Mouse (Mus musculus) brown adipose tissue, adult 24 weeks (tissue): ENCODE measurements around the gene Zbtb16. TPM values are rescaled to one million over a fixed set of nuclear protein-coding genes. Genes with fewer than 3 reads are reported as not detected.

Source experiments
- H3K27ac ChIP-seq: fragments of 200-500 bp; replicated peaks from 2 replicates; pipeline ENCODE4 v1.5.1; 2012; ENCODE audit warnings: low read depth, mild to moderate bottlenecking, low read length
- H3K4me1 ChIP-seq: fragments of 200-500 bp; 2 replicates; pipeline ENCODE4 v1.6.1; 2012; ENCODE audit warnings: low read length, mixed read lengths; ENCODE audit not compliant: control insufficient read depth, insufficient read depth, insufficient read length
- H3K4me3 ChIP-seq: fragments of 200-500 bp; 2 replicates; pipeline ENCODE4 v1.5.1; 2012; ENCODE audit warnings: low read depth, mild to moderate bottlenecking, low read length, moderate library complexity; ENCODE audit not compliant: insufficient read depth
- polyA plus RNA-seq: library from polyadenylated mRNA; stranded (reverse); fragments of >200 nt; gene quantifications from 2 replicates; pipeline ENCODE4 v1.2.4, GENCODE M21; 2012; ENCODE audit not compliant: missing spikeins, insufficient read depth, insufficient read length

The Zbtb16 gene
- polyA plus RNA-seq, 1 experiment, result 7.9 TPM

DNA sequence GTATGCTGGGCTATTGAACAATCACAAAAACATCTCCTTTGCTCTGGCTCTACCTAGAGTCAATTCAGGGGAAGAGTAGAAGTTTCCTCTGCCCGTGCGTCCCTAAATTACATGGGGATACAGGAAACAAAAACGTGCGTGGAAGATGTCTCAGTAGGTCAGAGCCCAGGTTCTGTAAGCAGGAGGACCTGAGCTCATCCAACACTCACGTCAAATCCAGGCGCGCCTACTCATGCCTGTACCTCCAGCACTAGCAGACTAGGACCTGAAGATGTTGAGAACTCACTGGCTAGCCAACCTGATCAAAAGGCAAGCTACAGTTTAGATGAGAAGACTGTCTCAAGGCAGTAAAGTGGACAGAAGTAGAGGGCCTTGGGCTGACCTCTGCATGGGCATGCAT, 198.9 kb downstream of the Zbtb16 start:
- H3K4me3 ChIP-seq, result no peak overlapping the region
- no peak overlapping the region for H3K27ac ChIP-seq
- H3K4me1 ChIP-seq, result 0 out of 2 replicates have a peak, but pooled peaks cover 2% of the 10 kb centered on the region

- 0 out of 2 replicates have a peak, but pooled peaks cover 2% of the 10 kb centered on the region for H3K4me1 ChIP-seq
- H3K4me3 ChIP-seq, result no peak overlapping the region
- no peak overlapping the region for H3K27ac ChIP-seq
Observed at GRCm38 (mm10) chr9:48635576-48636350, 200.3 kb downstream of the Zbtb16 start.

- no peak overlapping the region for H3K27ac ChIP-seq
- no peak overlapping the region for H3K4me3 ChIP-seq
- H3K4me1 ChIP-seq, result no peaks in the 10 kb centered on the region
Observed at GRCm38 (mm10) chr9:48633147-48633546, 202.9 kb downstream of the Zbtb16 start.

GRCm38 (mm10) chr9:48619268-48619667, 216.8 kb downstream of the Zbtb16 start:
- Histone ChIP-seq H3K4me3 (no peak overlapping the region), H3K4me1 (no peaks in the 10 kb centered on the region; the same call in 1 of the 2 replicates), H3K27ac (no peak overlapping the region)

DNA sequence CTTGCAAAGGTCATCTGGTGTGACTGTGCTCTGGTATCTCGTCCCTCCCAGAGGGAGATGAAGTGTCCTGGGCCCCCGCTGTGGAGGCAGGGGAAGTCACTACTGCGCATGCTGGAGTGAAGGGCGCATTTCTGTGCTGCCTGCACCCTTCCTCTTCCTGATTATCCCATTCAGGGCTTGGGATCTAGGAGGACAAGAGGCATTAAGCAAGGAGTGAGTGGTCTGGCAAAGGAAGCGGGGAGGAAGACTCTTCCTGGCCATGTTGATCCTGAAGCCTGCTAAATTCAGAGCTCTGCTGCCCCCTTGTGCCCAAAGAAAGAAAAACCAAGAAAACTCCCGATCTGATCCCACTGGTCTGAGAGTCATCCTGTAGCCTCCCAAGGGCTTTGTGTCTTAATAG, 217.4 kb downstream of the Zbtb16 start:
- H3K4me1 ChIP-seq, result no peaks in the 10 kb centered on the region; the same call in 1 of the 2 replicates
- peak overlapping the region; percentile 27 for H3K4me3 ChIP-seq

DNA sequence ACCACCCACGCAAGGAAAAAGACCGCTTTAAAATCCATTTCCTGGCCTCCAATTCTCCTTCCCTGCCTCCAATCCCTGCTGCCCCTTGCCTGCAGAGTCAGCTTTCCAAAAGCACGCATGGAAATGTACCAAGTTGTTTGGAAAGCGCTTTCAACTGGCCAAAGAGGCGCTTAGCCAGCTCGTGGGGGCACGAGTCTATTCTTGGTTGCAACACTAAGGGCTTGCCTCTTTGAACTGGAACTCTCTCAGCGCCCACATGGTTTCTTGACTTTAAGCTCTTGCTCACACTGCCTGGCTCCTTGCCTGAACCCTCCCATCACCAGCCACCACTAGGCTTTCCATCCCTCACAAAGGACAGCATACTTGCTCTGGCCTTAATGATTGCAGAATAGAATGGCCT, 217.9 kb downstream of the Zbtb16 start:
- Histone ChIP-seq H3K4me1 (no peaks in the 10 kb centered on the region; the same call in 1 of the 2 replicates), H3K27ac (peak overlapping the region; percentile 85), H3K4me3 (no peak overlapping the region; the same call in 1 of the 2 replicates)

More for the DNA sequence above, 217.4 kb downstream of the Zbtb16 start:
- H3K27ac ChIP-seq, result peak overlapping the region; percentile 85

GRCm38 (mm10) chr9:48617511-48618010, 218.5 kb downstream of the Zbtb16 start:
- Histone ChIP-seq H3K4me1 (no peaks in the 10 kb centered on the region; the same call in 1 of the 2 replicates), H3K27ac (peak overlapping the region; percentile 23; the same call in 1 of the 2 replicates), H3K4me3 (no peak overlapping the region)

- no peak overlapping the region for H3K4me3 ChIP-seq
- H3K4me1 ChIP-seq, result no peaks in the 10 kb centered on the region; the same call in 1 of the 2 replicates
- no peak overlapping the region for H3K27ac ChIP-seq
Observed at GRCm38 (mm10) chr9:48613221-48613620, 222.8 kb downstream of the Zbtb16 start.

DNA sequence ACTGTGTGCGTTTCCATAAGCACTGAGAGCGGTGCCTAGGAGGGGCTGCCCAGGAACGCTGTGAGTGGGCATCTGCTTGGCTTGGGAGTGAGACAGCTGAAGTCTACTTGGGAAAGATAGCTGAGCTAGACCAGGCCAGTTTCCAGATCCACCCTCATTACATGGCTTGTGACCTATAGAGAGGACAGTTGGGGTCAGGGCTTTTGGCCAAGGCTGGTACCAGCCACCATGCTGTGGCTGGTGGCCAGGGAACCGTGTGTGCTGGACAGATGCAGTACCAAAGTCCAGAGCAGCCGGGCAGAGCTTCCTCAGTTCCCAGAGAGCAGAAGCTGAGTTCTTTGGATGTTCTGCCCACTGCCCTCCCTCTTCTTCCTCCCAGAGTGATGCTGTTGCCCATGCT, 223.5 kb downstream of the Zbtb16 start:
- Histone ChIP-seq H3K4me3 (no peak overlapping the region), H3K4me1 (no peaks in the 10 kb centered on the region; the same call in 1 of the 2 replicates), H3K27ac (peak overlapping the region; percentile 47; the same call in 1 of the 2 replicates)

- no peak overlapping the region for H3K4me3 ChIP-seq
Observed at GRCm38 (mm10) chr9:48611032-48611431, 225.0 kb downstream of the Zbtb16 start.

GRCm38 (mm10) chr9:48609734-48610133, 226.3 kb downstream of the Zbtb16 start:
- Histone ChIP-seq H3K27ac (no peak overlapping the region), H3K4me1 (peaks cover 6% of the 10 kb centered on the region), H3K4me3 (no peak overlapping the region)

More at GRCm38 (mm10) chr9:48611032-48611431, 225.0 kb downstream of the Zbtb16 start:
- peaks cover 2% of the 10 kb centered on the region; the same call in 1 of the 2 replicates for H3K4me1 ChIP-seq
- H3K27ac ChIP-seq, result no peak overlapping the region

DNA sequence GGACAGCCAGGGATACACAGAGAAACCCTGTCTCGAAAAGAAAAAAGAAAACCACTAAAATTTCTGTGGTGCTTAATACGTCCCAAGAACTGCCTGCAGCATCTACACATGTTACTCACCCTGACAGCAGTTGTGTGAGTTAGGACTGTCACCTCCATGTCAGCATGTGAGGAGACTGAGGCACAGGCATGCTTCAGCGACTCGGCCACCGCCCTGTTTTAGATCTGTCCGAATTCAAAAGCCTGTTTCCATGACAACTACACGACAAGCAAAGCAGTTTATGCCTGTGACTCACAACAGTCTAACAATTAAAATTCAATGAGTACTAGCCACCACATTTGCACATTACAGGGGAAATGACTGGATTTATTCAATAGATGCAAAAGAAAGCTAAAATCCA, 228.6 kb downstream of the Zbtb16 start:
- no peak overlapping the region for H3K27ac ChIP-seq
- peaks cover 11% of the 10 kb centered on the region for H3K4me1 ChIP-seq
- H3K4me3 ChIP-seq, result no peak overlapping the region

DNA sequence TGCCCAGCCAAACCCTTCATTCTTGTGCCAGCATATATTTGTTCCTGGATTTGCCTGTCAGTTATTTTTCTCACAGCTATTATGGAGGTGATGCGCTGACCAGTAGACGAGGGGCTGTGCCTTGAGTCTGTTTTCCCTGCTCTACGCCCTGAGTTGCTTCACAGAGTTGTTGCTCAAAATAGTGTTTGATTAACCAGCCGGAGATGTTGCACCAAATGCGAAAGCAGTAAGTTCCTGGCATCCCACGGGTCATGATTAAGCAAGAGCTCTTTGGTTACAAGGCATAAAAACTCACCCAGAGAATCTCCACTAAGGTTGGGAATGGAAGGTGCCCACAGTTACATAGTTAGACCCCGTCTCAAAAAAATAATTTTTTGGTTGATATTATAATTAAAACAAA, 229.9 kb downstream of the Zbtb16 start:
- Histone ChIP-seq H3K4me1 (peaks cover 11% of the 10 kb centered on the region), H3K4me3 (no peak overlapping the region), H3K27ac (peak overlapping the region; percentile 76)

DNA sequence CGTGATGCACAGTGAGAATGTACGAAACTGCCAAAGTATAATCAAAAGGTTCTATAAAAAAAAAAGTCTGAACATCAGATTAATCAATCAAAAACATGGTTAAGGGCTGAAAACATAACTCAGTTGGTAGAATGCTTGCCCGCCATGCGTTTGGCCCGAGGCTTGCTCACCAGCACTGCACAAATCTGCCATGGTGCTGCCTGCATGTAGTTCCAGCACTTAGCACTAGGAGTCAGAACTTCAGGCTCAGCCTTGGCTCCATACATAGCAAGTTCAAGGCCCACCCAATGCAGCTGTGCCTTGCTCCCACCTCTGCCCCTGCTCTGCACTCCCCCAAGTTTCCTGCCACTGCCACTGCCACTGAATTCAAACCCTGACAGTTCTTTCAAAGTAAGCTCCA, 230.3 kb downstream of the Zbtb16 start:
- Histone ChIP-seq H3K4me1 (peaks cover 11% of the 10 kb centered on the region), H3K4me3 (no peak overlapping the region), H3K27ac (peak overlapping the region; percentile 76)

DNA sequence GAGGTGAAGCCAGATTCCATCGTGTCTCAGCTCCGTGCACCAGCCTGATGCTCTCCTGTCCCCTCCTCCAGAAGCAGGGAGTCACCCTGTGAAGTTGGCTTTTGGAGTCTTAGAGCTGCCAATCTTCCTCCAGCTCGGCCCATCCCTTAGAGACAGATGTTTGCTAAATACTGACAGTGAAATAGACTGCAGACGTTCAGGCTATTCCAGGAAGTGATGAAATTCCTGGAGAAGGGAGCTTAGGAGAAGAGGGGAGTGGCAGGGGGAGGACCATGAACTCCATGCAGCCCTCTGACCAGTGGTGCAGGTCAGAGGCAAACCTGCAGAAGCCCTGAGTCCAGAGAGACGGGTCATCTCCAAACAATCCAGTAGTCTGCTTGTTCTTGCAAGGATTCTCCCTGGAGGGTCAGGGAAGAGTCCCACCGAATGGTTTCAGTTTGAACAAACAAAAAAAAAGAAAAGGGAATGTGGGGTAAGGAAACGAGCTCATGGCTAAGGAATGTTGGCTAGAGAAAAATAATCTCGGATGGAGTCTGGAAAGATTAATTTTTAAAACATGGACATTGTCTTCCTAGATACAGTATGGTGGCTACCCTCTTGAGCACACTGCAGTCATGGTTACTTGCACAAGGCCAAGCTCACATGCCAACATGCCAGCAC, 231.0 kb downstream of the Zbtb16 start, which contains the start of gene Nnmt:
TSS of gene Nnmt (minus strand) at position 215 of the 660 bp plus-strand sequence.
- Histone ChIP-seq H3K4me1 (peaks cover 11% of the 10 kb centered on the region), H3K27ac (peak within 1 kb of the TSS; percentile 89), H3K4me3 (peak within 1 kb of the TSS; percentile 60)
